Comparison of ENCODE assay signal across 9 mouse cellular contexts in the genomic region with DNA sequence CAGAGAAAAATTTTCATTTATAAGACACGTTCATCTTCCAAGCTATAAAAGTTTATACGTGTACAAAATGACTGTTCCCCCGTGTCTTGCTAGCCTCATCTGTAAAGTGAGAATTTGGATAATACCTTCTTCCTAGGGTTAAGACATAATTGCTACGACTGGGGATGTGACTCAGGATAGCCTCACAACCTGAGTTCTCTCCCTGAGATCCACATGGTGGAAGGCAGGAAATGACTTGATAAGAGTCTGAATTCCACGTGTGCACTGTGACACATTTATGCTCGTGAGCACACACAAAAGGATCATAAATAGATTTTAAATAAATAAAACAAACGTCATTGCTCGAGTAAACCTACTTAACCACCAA. TPM values are rescaled to one million over a fixed set of nuclear protein-coding genes. Genes with fewer than 3 reads are reported as not detected.
A peak's percentile ranks its signal among the peaks of the same experiment; 100 is the strongest.
DNase-seq lines count a peak whose midpoint lies in the region; ATAC-seq lines count a peak whose summit lies in the region.
"Had no signal": no experiment of that assay in that cellular context is flagged by ENCODE, and none has a peak within 500 bp of the region (broad histone marks: within the 10 kb centered on the region; RNA-seq: fewer than 3 reads in every experiment).

No protein-coding gene starts in this region.

- H3K4me2 ChIP-seq in kidney, embryonic 14.5 days (replicated peaks; ENCODE audit: low read depth, low read length) = no peak overlapping the region
- H3K4me2 ChIP-seq in intestine, embryonic 14.5 days (ENCODE audit: low read length) = peak overlapping the region; percentile 18; the same call in 1 of the 2 replicates
- H3K4me2 ChIP-seq in midbrain, embryonic 14.5 days (ENCODE audit: low read length) = no peak overlapping the region

- peak overlapping the region; percentile 44; the same call in 1 of the 2 replicates for H3K4me3 ChIP-seq in kidney, embryonic 14.5 days (ENCODE audit: low read length)
- no peak overlapping the region for H3K4me3 ChIP-seq in intestine, embryonic 14.5 days (ENCODE audit: low read depth, low read length)
- H3K4me3 ChIP-seq in midbrain, embryonic 14.5 days (replicated peaks; ENCODE audit: low read depth, low read length) = peak overlapping the region; percentile 45; the same call in 1 of the 2 replicates

- peak; percentile 22 for ATAC-seq in kidney, embryonic 14.5 days (ENCODE audit: low FRiP score, low TSS enrichment)
- peak; percentile 20; the same call in 1 of the 2 replicates for ATAC-seq in intestine, embryonic 14.5 days (replicated peaks; ENCODE audit: low FRiP score, low TSS enrichment, low read depth)
- ATAC-seq in midbrain, embryonic 14.5 days (ENCODE audit: low FRiP score, low TSS enrichment) = no peak

- H3K27me3 ChIP-seq in kidney, embryonic 14.5 days (ENCODE audit: control insufficient read depth, insufficient read depth, low read length) = no peaks in the 10 kb centered on the region
- peaks cover 5% of the 10 kb centered on the region; the same call in 1 of the 2 replicates for H3K27me3 ChIP-seq in intestine, embryonic 14.5 days (replicated peaks; ENCODE audit: control insufficient read depth, insufficient read depth, low read length)
- no peaks in the 10 kb centered on the region for H3K27me3 ChIP-seq in midbrain, embryonic 14.5 days (ENCODE audit: control insufficient read depth, insufficient read depth, low read length)

- H3K9ac ChIP-seq in kidney, embryonic 14.5 days (ENCODE audit: low read depth, low read length) = no peak overlapping the region
- no peak overlapping the region for H3K9ac ChIP-seq in intestine, embryonic 14.5 days (ENCODE audit: low read length)
- no peak overlapping the region for H3K9ac ChIP-seq in midbrain, embryonic 14.5 days (replicated peaks; ENCODE audit: low read length)

- H3K4me1 ChIP-seq in kidney, embryonic 14.5 days (ENCODE audit: control insufficient read depth, insufficient read depth, low read length) = no peaks in the 10 kb centered on the region
- no peaks in the 10 kb centered on the region for H3K4me1 ChIP-seq in intestine, embryonic 14.5 days (replicated peaks; ENCODE audit: control insufficient read depth, insufficient read depth, low read length)
- no peaks in the 10 kb centered on the region for H3K4me1 ChIP-seq in midbrain, embryonic 14.5 days (ENCODE audit: control insufficient read depth, insufficient read depth, low read length)

- H3K27ac ChIP-seq in kidney, embryonic 14.5 days (ENCODE audit: low read depth, low read length) = no peak overlapping the region
- H3K27ac ChIP-seq in intestine, embryonic 14.5 days (ENCODE audit: low read depth) = no peak overlapping the region
- no peak overlapping the region for H3K27ac ChIP-seq in midbrain, embryonic 14.5 days (replicated peaks; ENCODE audit: low read depth, low read length)

- no peak for DNase-seq in kidney, postnatal 10 days
- DNase-seq in brain, adult 2 months (ENCODE audit: low read depth, low spot score) = peak; percentile 12
- no peak for DNase-seq in intestine, embryonic 14.5 days (ENCODE audit: low spot score)
- DNase-seq in midbrain, embryonic 14.5 days = no peak
- no peak for DNase-seq in left cerebral cortex, adult 8-10 months (ENCODE audit: low spot score in 2 of 2)
- no peak for DNase-seq in gastrocnemius, postnatal 25 days
- DNase-seq in layer of hippocampus, adult 9-10 months (ENCODE audit: low spot score) = no peak

- H3K36me3 ChIP-seq in kidney, embryonic 14.5 days (ENCODE audit: control insufficient read depth, insufficient read depth, low read length) = no peaks in the 10 kb centered on the region
- no peaks in the 10 kb centered on the region for H3K36me3 ChIP-seq in intestine, embryonic 14.5 days (ENCODE audit: control insufficient read depth, insufficient read depth, low read length)
- H3K36me3 ChIP-seq in midbrain, embryonic 14.5 days (ENCODE audit: control insufficient read depth, insufficient read depth, low read length) = no peaks in the 10 kb centered on the region

- 40% methylated on average over 8 of the region's 8 CpGs for WGBS in kidney, embryonic 14.5 days
- WGBS in intestine, embryonic 14.5 days = 33% methylated on average over 8 of the region's 8 CpGs
- 52% methylated on average over 8 of the region's 8 CpGs for WGBS in midbrain, embryonic 14.5 days

- no peaks in the 10 kb centered on the region for H3K9me3 ChIP-seq in kidney, embryonic 14.5 days (ENCODE audit: control insufficient read depth, low read length)
- no peaks in the 10 kb centered on the region for H3K9me3 ChIP-seq in intestine, embryonic 14.5 days (ENCODE audit: control insufficient read depth, low read length)
- H3K9me3 ChIP-seq in midbrain, embryonic 14.5 days (ENCODE audit: control insufficient read depth, low read length) = no peaks in the 10 kb centered on the region
- H3K9me3 ChIP-seq: G1E had no signal

RNA-seq across cellular contexts. Expression of a gene that starts 0.2 kb away (rescaled TPM):
- polyA plus RNA-seq in kidney, embryonic 14.5 days (2014; fragmentation: Nextera tagmentation; extraction: Ambion mirVana) = 25.2 and 32.6 TPM in 2 replicates
- polyA plus RNA-seq in intestine, embryonic 14.5 days (2014; fragmentation: Nextera tagmentation; extraction: Ambion mirVana) = 28.0 and 29.7 TPM in 2 replicates
- polyA plus RNA-seq in midbrain, embryonic 14.5 days (2014; fragmentation: Nextera tagmentation; extraction: Ambion mirVana) = 29.8 and 30.1 TPM in 2 replicates
- total RNA-seq in left cerebral cortex, adult 8-10 months (2022) = 10 to 100 TPM; 25.5 to 31.1 (median 29.7) TPM
- 10 to 100 TPM; 10.7 to 11.9 TPM for total RNA-seq in gastrocnemius, postnatal 25 days (2021)

RNA-seq across cellular contexts. Expression of a gene that starts 1.3 kb away (rescaled TPM):
- polyA plus RNA-seq in kidney, embryonic 14.5 days (2014; fragmentation: Nextera tagmentation; extraction: Ambion mirVana) = 0.04 TPM in 1 of 2 replicates, not detected in the other
- polyA plus RNA-seq in intestine, embryonic 14.5 days (2014; fragmentation: Nextera tagmentation; extraction: Ambion mirVana) = 0.04 TPM in 1 of 2 replicates, not detected in the other
- polyA plus RNA-seq in midbrain, embryonic 14.5 days (2014; fragmentation: Nextera tagmentation; extraction: Ambion mirVana) = 0.04 TPM in 1 of 2 replicates, not detected in the other
- under 1 TPM in 3 of 4 experiments, not detected in 1; 0.07 to 0.14 (median 0.11) TPM for total RNA-seq in left cerebral cortex, adult 8-10 months (2022)
- not detected for total RNA-seq in gastrocnemius, postnatal 25 days (2021)

RNA-seq across cellular contexts. Expression of a gene that starts 31.5 kb away (rescaled TPM):
- 1.9 and 2.4 TPM in 2 replicates for polyA plus RNA-seq in kidney, embryonic 14.5 days (2014; fragmentation: Nextera tagmentation; extraction: Ambion mirVana)
- polyA plus RNA-seq in intestine, embryonic 14.5 days (2014; fragmentation: Nextera tagmentation; extraction: Ambion mirVana) = 1.4 and 2.2 TPM in 2 replicates
- 4.0 and 6.8 TPM in 2 replicates for polyA plus RNA-seq in midbrain, embryonic 14.5 days (2014; fragmentation: Nextera tagmentation; extraction: Ambion mirVana)
- total RNA-seq in left cerebral cortex, adult 8-10 months (2022) = 10 to 100 TPM; 21.4 to 30.0 (median 22.8) TPM
- 1 to 10 TPM; 2.0 to 3.1 TPM for total RNA-seq in gastrocnemius, postnatal 25 days (2021)

RNA-seq across cellular contexts. Expression of a gene that starts 32.1 kb away (rescaled TPM):
- polyA plus RNA-seq in kidney, embryonic 14.5 days (2014; fragmentation: Nextera tagmentation; extraction: Ambion mirVana) = 0.07 and 0.36 TPM in 2 replicates
- polyA plus RNA-seq in intestine, embryonic 14.5 days (2014; fragmentation: Nextera tagmentation; extraction: Ambion mirVana) = 0.05 TPM in 1 of 2 replicates, not detected in the other
- polyA plus RNA-seq in midbrain, embryonic 14.5 days (2014; fragmentation: Nextera tagmentation; extraction: Ambion mirVana) = 0.58 TPM in 1 of 2 replicates, not detected in the other
- total RNA-seq in left cerebral cortex, adult 8-10 months (2022) = under 1 TPM in 1 of 4 experiments, not detected in 3; 0.18 TPM
- total RNA-seq in gastrocnemius, postnatal 25 days (2021) = under 1 TPM in 1 of 2 experiments, not detected in 1; 0.08 TPM

RNA-seq across cellular contexts. Expression of a gene that starts 32.7 kb away (rescaled TPM):
- polyA plus RNA-seq in kidney, embryonic 14.5 days (2014; fragmentation: Nextera tagmentation; extraction: Ambion mirVana) = 1.4 and 1.5 TPM in 2 replicates
- 3.1 and 3.9 TPM in 2 replicates for polyA plus RNA-seq in intestine, embryonic 14.5 days (2014; fragmentation: Nextera tagmentation; extraction: Ambion mirVana)
- polyA plus RNA-seq in midbrain, embryonic 14.5 days (2014; fragmentation: Nextera tagmentation; extraction: Ambion mirVana) = 81.7 and 125 TPM in 2 replicates
- 1,000 to 10,000 TPM; 1,778 to 2,065 (median 1,954) TPM for total RNA-seq in left cerebral cortex, adult 8-10 months (2022)
- total RNA-seq in gastrocnemius, postnatal 25 days (2021) = 1 to 10 TPM; 1.0 to 1.6 TPM
